Mouse (Mus musculus) kidney, embryonic 16.5 days (tissue): ENCODE measurements around the gene Daam1. TPM values are rescaled to one million over a fixed set of nuclear protein-coding genes. Genes with fewer than 3 reads are reported as not detected.

ENCODE experiments used
- ATAC-seq: fragments of 200-750 bp; cut with Nextera tagmentation; 2 replicates; pipeline ENCODE4 v1.8.0; 2017; ENCODE audit warnings: moderate TSS enrichment; ENCODE audit not compliant: low FRiP score, low TSS enrichment
- H3K27ac ChIP-seq: fragments of 300-500 bp; sonication (generic); 2 replicates; pipeline ENCODE4 v1.5.1; 2014; ENCODE audit warnings: low read length
- H3K27me3 ChIP-seq: fragments of 300-500 bp; sonication (generic); 2 replicates; pipeline ENCODE4 v1.6.1; 2014; ENCODE audit warnings: low read length, control low read depth, mixed read lengths; ENCODE audit not compliant: insufficient read depth
- H3K36me3 ChIP-seq: fragments of 300-500 bp; sonication (generic); 2 replicates; pipeline ENCODE4 v1.6.1; 2014; ENCODE audit warnings: low read length, control low read depth, mixed read lengths; ENCODE audit not compliant: insufficient read depth
- H3K4me1 ChIP-seq: fragments of 300-500 bp; sonication (generic); 2 replicates; pipeline ENCODE4 v1.6.1; 2014; ENCODE audit warnings: low read length, control low read depth, mixed read lengths; ENCODE audit not compliant: insufficient read depth
- H3K4me2 ChIP-seq: fragments of 300-500 bp; sonication (generic); replicated peaks from 2 replicates; pipeline ENCODE4 v1.6.1; 2014; ENCODE audit warnings: low read depth, low read length
- H3K4me3 ChIP-seq: fragments of 300-500 bp; sonication (generic); 2 replicates; pipeline ENCODE4 v1.5.1; 2014; ENCODE audit warnings: mild to moderate bottlenecking, low read length
- H3K9ac ChIP-seq: fragments of 300-500 bp; sonication (generic); replicated peaks from 2 replicates; pipeline ENCODE4 v1.6.1; 2014; ENCODE audit warnings: low read length
- H3K9me3 ChIP-seq: fragments of 300-500 bp; sonication (generic); 2 replicates; pipeline ENCODE4 v1.6.1; 2016; ENCODE audit warnings: low read length, control low read depth
- WGBS: fragments of 180-500 bp; shearing (Covaris S2); extraction: QIAGEN DNeasy Blood & Tissue Kit; methylation state at CpG from one replicate; pipeline ENCODE4 v1.1.7; 2014; 5-methylcytosine and 5-hydroxymethylcytosine counted together
- polyA plus RNA-seq: library from polyadenylated mRNA; unstranded; fragments of >200 nt; fragmentation: Nextera tagmentation; extraction: Ambion mirVana; gene quantifications from 2 replicates; pipeline ENCODE4 v1.2.1, GENCODE M21; 2015

Daam1 gene
- polyA plus RNA-seq, 1 experiment from 2014 or later, result 8.6 TPM

GRCm38 (mm10) chr12:72022790-72023189 lies 191.9 kb downstream of the Daam1 start:
- H3K4me1 ChIP-seq, result no peaks in the 10 kb centered on the region
- no peaks in the 10 kb centered on the region for H3K27me3 ChIP-seq
- no peak overlapping the region for H3K9ac ChIP-seq
- WGBS, result 74% methylated on average over 3 of the region's 3 CpGs
- H3K9me3 ChIP-seq, result peaks cover 4% of the 10 kb centered on the region; the same call in 1 of the 2 replicates
- H3K4me2 ChIP-seq, result no peak overlapping the region
- H3K4me3 ChIP-seq, result no peak overlapping the region
- ATAC-seq, result no peak
- H3K27ac ChIP-seq, result no peak overlapping the region
- no peaks in the 10 kb centered on the region for H3K36me3 ChIP-seq

- WGBS, result 94% methylated on average over 5 of the region's 5 CpGs
- no peak for ATAC-seq
- peaks cover 4% of the 10 kb centered on the region; the same call in 1 of the 2 replicates for H3K9me3 ChIP-seq
- no peaks in the 10 kb centered on the region for H3K4me1 ChIP-seq
- no peak overlapping the region for H3K9ac ChIP-seq
- H3K27me3 ChIP-seq, result no peaks in the 10 kb centered on the region
- no peak overlapping the region for H3K27ac ChIP-seq
- H3K4me2 ChIP-seq, result no peak overlapping the region
- H3K4me3 ChIP-seq, result no peak overlapping the region
- H3K36me3 ChIP-seq, result no peaks in the 10 kb centered on the region
These were observed 192.7 kb downstream of the Daam1 start for GRCm38 (mm10) chr12:72023572-72023971.

- no peaks in the 10 kb centered on the region for H3K27me3 ChIP-seq
- H3K4me2 ChIP-seq, result no peak overlapping the region
- WGBS, result 62% methylated on average over 6 of the region's 6 CpGs
- no peak overlapping the region for H3K27ac ChIP-seq
- no peak overlapping the region for H3K4me3 ChIP-seq
- H3K4me1 ChIP-seq, result no peaks in the 10 kb centered on the region
- H3K9me3 ChIP-seq, result peaks cover 4% of the 10 kb centered on the region; the same call in 1 of the 2 replicates
- no peak for ATAC-seq
- H3K36me3 ChIP-seq, result no peaks in the 10 kb centered on the region
- no peak overlapping the region for H3K9ac ChIP-seq
These were observed 194.5 kb downstream of the Daam1 start for GRCm38 (mm10) chr12:72025275-72025795.

- Histone ChIP-seq H3K4me2 (no peak overlapping the region), H3K27me3 (no peaks in the 10 kb centered on the region), H3K9ac (no peak overlapping the region), H3K4me1 (no peaks in the 10 kb centered on the region), H3K4me3 (no peak overlapping the region), H3K36me3 (no peaks in the 10 kb centered on the region), H3K9me3 (no peaks in the 10 kb centered on the region), H3K27ac (0 out of 2 replicates have a peak overlapping the region, but pooled peaks have one; percentile 17)
- ATAC-seq, result no peak
- 64% methylated on average over 5 of the region's 5 CpGs for WGBS
These were observed 200.3 kb downstream of the Daam1 start for GRCm38 (mm10) chr12:72031171-72031570.

GRCm38 (mm10) chr12:72031794-72032193 lies 200.9 kb downstream of the Daam1 start:
- H3K9me3 ChIP-seq, result no peaks in the 10 kb centered on the region
- no peaks in the 10 kb centered on the region for H3K4me1 ChIP-seq
- no peaks in the 10 kb centered on the region for H3K27me3 ChIP-seq
- H3K4me3 ChIP-seq, result no peak overlapping the region
- ATAC-seq, result no peak
- H3K27ac ChIP-seq, result no peak overlapping the region
- WGBS, result 70% methylated on average over 6 of the region's 6 CpGs
- H3K9ac ChIP-seq, result no peak overlapping the region
- no peak overlapping the region for H3K4me2 ChIP-seq
- no peaks in the 10 kb centered on the region for H3K36me3 ChIP-seq

- Histone ChIP-seq H3K9me3 (no peaks in the 10 kb centered on the region), H3K9ac (no peak overlapping the region), H3K27ac (no peak overlapping the region), H3K4me1 (no peaks in the 10 kb centered on the region), H3K36me3 (no peaks in the 10 kb centered on the region), H3K4me3 (no peak overlapping the region), H3K4me2 (no peak overlapping the region), H3K27me3 (no peaks in the 10 kb centered on the region)
- WGBS, result 81% methylated on average over 9 of the region's 9 CpGs
- ATAC-seq, result no peak
These were observed 205.3 kb downstream of the Daam1 start for GRCm38 (mm10) chr12:72036097-72036661.

- no peak for ATAC-seq
These were observed 206.2 kb downstream of the Daam1 start for GRCm38 (mm10) chr12:72037049-72037448.

GRCm38 (mm10) chr12:72038866-72039265 lies 208.0 kb downstream of the Daam1 start:
- no peak overlapping the region for H3K9ac ChIP-seq
- H3K4me1 ChIP-seq, result no peaks in the 10 kb centered on the region
- no peaks in the 10 kb centered on the region for H3K27me3 ChIP-seq
- H3K36me3 ChIP-seq, result no peaks in the 10 kb centered on the region
- H3K4me3 ChIP-seq, result no peak overlapping the region
- no peak overlapping the region for H3K4me2 ChIP-seq
- 77% methylated on average over 2 of the region's 2 CpGs for WGBS
- no peak for ATAC-seq
- H3K9me3 ChIP-seq, result no peaks in the 10 kb centered on the region
- no peak overlapping the region for H3K27ac ChIP-seq

More at GRCm38 (mm10) chr12:72037049-72037448, 206.2 kb downstream of the Daam1 start:
- Histone ChIP-seq H3K4me1 (no peaks in the 10 kb centered on the region), H3K27me3 (no peaks in the 10 kb centered on the region), H3K9me3 (no peaks in the 10 kb centered on the region), H3K27ac (no peak overlapping the region), H3K9ac (no peak overlapping the region), H3K4me3 (no peak overlapping the region), H3K36me3 (no peaks in the 10 kb centered on the region), H3K4me2 (no peak overlapping the region)
- WGBS, result 80% methylated on average over 6 of the region's 6 CpGs

GRCm38 (mm10) chr12:72039501-72039900 lies 208.6 kb downstream of the Daam1 start:
- Histone ChIP-seq H3K9ac (no peak overlapping the region), H3K9me3 (no peaks in the 10 kb centered on the region), H3K4me3 (no peak overlapping the region), H3K27me3 (no peaks in the 10 kb centered on the region), H3K4me2 (no peak overlapping the region), H3K27ac (no peak overlapping the region), H3K4me1 (no peaks in the 10 kb centered on the region), H3K36me3 (no peaks in the 10 kb centered on the region)
- 77% methylated on average over 8 of the region's 8 CpGs for WGBS
- ATAC-seq, result no peak

GRCm38 (mm10) chr12:72041238-72041637 lies 210.4 kb downstream of the Daam1 start:
- 93% methylated on average over 3 of the region's 3 CpGs for WGBS
- Histone ChIP-seq H3K9me3 (no peaks in the 10 kb centered on the region), H3K9ac (no peak overlapping the region), H3K27ac (no peak overlapping the region), H3K4me2 (no peak overlapping the region), H3K4me3 (no peak overlapping the region), H3K27me3 (no peaks in the 10 kb centered on the region), H3K36me3 (no peaks in the 10 kb centered on the region), H3K4me1 (no peaks in the 10 kb centered on the region)
- no peak for ATAC-seq
